Mouse (Mus musculus) CH12.LX (cell line): Measurements from ENCODE around the gene Cdk2. TPM values are rescaled to one million over a fixed set of nuclear protein-coding genes. Genes with fewer than 3 reads are reported as not detected.
A peak's percentile ranks its signal among the peaks of the same experiment; 100 is the strongest.

ENCODE experiments used
- DNase-seq: peaks from one replicate; pipeline ENCODE4 v3.0.0-alpha.2; 2013; ENCODE audit errors: extremely low read depth
- H3K27ac ChIP-seq: 2 replicates; pipeline ENCODE4 v1.5.1; 2012; ENCODE audit warnings: low read depth, mild to moderate bottlenecking, control low read depth, moderate library complexity; ENCODE audit not compliant: insufficient read depth
- H3K27me3 ChIP-seq: replicated peaks from 2 replicates; pipeline ENCODE3; 2012; ENCODE audit warnings: inconsistent platforms
- H3K36me3 ChIP-seq, 2 experiments: replicated peaks in 1 of 2; 2 replicates each; pipeline versions ENCODE3 to v1.6.1; 2012; ENCODE audit warnings: inconsistent platforms in 1 of 2, low read length in 1 of 2, mild to moderate bottlenecking in 1 of 2, mixed read lengths in 1 of 2, moderate library complexity in 1 of 2; ENCODE audit not compliant: control insufficient read depth in 1 of 2, insufficient read depth in 1 of 2
- H3K4me1 ChIP-seq, 2 experiments: 2 replicates each; pipeline ENCODE4 v1.6.1; 2012; ENCODE audit warnings: inconsistent platforms in 1 of 2, moderate library complexity in 1 of 2; ENCODE audit not compliant: insufficient read depth in 2 of 2, control insufficient read depth in 1 of 2
- H3K4me2 ChIP-seq: 2 replicates; pipeline ENCODE4 v1.6.1; 2012; ENCODE audit warnings: low read depth, mild to moderate bottlenecking, control low read depth; ENCODE audit not compliant: poor library complexity, insufficient read depth, severe bottlenecking
- H3K4me3 ChIP-seq, 3 experiments: fragments of 150-350 bp in 1 of 3; sonication (generic) in 1 of 3; replicated peaks in 1 of 3; 2 replicates each; pipeline versions ENCODE3 to v1.5.1; 2011 to 2012; ENCODE audit warnings: low read depth in 2 of 3, low read length in 2 of 3, mild to moderate bottlenecking in 2 of 3, moderate library complexity in 2 of 3, control low read depth in 1 of 3, improper control_type of control experiment in 1 of 3, inconsistent platforms in 1 of 3, mixed read lengths in 1 of 3; ENCODE audit not compliant: poor library complexity in 1 of 3
- H3K79me2 ChIP-seq: replicated peaks from 2 replicates; pipeline ENCODE4 v1.6.1; 2012; ENCODE audit warnings: mild to moderate bottlenecking, moderate library complexity; ENCODE audit not compliant: control insufficient read depth, poor library complexity, insufficient read depth, severe bottlenecking; ENCODE audit errors: extremely low read depth
- H3K9ac ChIP-seq: 2 replicates; pipeline ENCODE4 v1.6.1; 2012; ENCODE audit warnings: low read depth, mild to moderate bottlenecking, control low read depth, moderate library complexity; ENCODE audit not compliant: insufficient read depth
- H3K9me3 ChIP-seq: replicated peaks from 2 replicates; pipeline ENCODE3; 2012; ENCODE audit warnings: low read length, inconsistent platforms, mixed read lengths
- BHLHE40 ChIP-seq: IDR thresholded peaks from 2 replicates; pipeline ENCODE4 v1.6.1; 2011; ENCODE audit warnings: mild to moderate bottlenecking, low read depth, low read length, improper control_type of control experiment
- CHD1 ChIP-seq: IDR thresholded peaks from 2 replicates; pipeline ENCODE4 v1.6.1; 2012; ENCODE audit warnings: low read depth, low read length, improper control_type of control experiment, inconsistent platforms
- CHD2 ChIP-seq: IDR thresholded peaks from 2 replicates; pipeline ENCODE4 v1.6.1; 2011; ENCODE audit warnings: low read length, improper control_type of control experiment
- CTCF ChIP-seq, 2 experiments: IDR thresholded peaks in 1 of 2; conservative IDR thresholded peaks in 1 of 2; 2 replicates each; pipeline ENCODE4 v1.5.1; 2011 to 2012; ENCODE audit warnings: low read depth in 2 of 2, low read length in 2 of 2, improper control_type of control experiment in 1 of 2, inconsistent platforms in 1 of 2, mild to moderate bottlenecking in 1 of 2, moderate library complexity in 1 of 2
- E2F4 ChIP-seq: IDR thresholded peaks from 2 replicates; pipeline ENCODE4 v1.6.1; 2011; ENCODE audit warnings: low read depth, low read length, improper control_type of control experiment; ENCODE audit not compliant: insufficient replicate concordance
- ELF1 ChIP-seq: IDR thresholded peaks from 2 replicates; pipeline ENCODE4 v1.6.1; 2014; ENCODE audit warnings: low read depth, mild to moderate bottlenecking, inconsistent platforms, low read length, improper control_type of control experiment
- EP300 ChIP-seq: IDR thresholded peaks from 2 replicates; pipeline ENCODE4 v1.6.1; 2011; ENCODE audit warnings: low read length, improper control_type of control experiment
- ETS1 ChIP-seq: conservative IDR thresholded peaks from 2 replicates; pipeline ENCODE4 v1.6.1; 2012; ENCODE audit warnings: low read depth, mild to moderate bottlenecking, inconsistent platforms, low read length, improper control_type of control experiment, moderate library complexity
- GABPA ChIP-seq: IDR thresholded peaks from 2 replicates; pipeline ENCODE4 v1.6.1; 2012; ENCODE audit warnings: low read depth, low read length, improper control_type of control experiment, inconsistent platforms; ENCODE audit not compliant: insufficient replicate concordance
- HCFC1 ChIP-seq: IDR thresholded peaks from 2 replicates; pipeline ENCODE4 v1.6.1; 2012; ENCODE audit warnings: low read depth, mild to moderate bottlenecking, inconsistent platforms, low read length, improper control_type of control experiment
- IRF4 ChIP-seq: IDR thresholded peaks from 2 replicates; pipeline ENCODE4 v1.6.1; 2014; ENCODE audit warnings: low read depth, mild to moderate bottlenecking, inconsistent platforms, low read length, improper control_type of control experiment
- JUN ChIP-seq: IDR thresholded peaks from 2 replicates; pipeline ENCODE4 v1.6.1; 2011; ENCODE audit warnings: low read depth, mild to moderate bottlenecking, low read length, improper control_type of control experiment, moderate library complexity; ENCODE audit not compliant: insufficient read depth
- JUND ChIP-seq: conservative IDR thresholded peaks from 2 replicates; pipeline ENCODE4 v1.6.1; 2011; ENCODE audit warnings: low read depth, low read length, improper control_type of control experiment
- KAT2A ChIP-seq: IDR thresholded peaks from 2 replicates; pipeline ENCODE4 v1.6.1; 2012; ENCODE audit warnings: low read length, improper control_type of control experiment, inconsistent platforms; ENCODE audit not compliant: insufficient replicate concordance
- MAFK ChIP-seq: IDR thresholded peaks from 2 replicates; pipeline ENCODE4 v1.6.1; 2011; ENCODE audit warnings: low read length, improper control_type of control experiment; ENCODE audit not compliant: insufficient replicate concordance
- MAX ChIP-seq: IDR thresholded peaks from 2 replicates; pipeline ENCODE4 v1.6.1; 2011; ENCODE audit warnings: low read length, improper control_type of control experiment
- MAZ ChIP-seq: IDR thresholded peaks from 2 replicates; pipeline ENCODE4 v1.6.1; 2012; ENCODE audit warnings: low read depth, mild to moderate bottlenecking, inconsistent platforms, low read length, improper control_type of control experiment, moderate library complexity
- MEF2A ChIP-seq: IDR thresholded peaks from 2 replicates; pipeline ENCODE4 v1.6.1; 2014; ENCODE audit warnings: low read depth, mild to moderate bottlenecking, inconsistent platforms, low read length, improper control_type of control experiment, borderline replicate concordance
- MXI1 ChIP-seq: IDR thresholded peaks from 2 replicates; pipeline ENCODE4 v1.6.1; 2011; ENCODE audit warnings: mild to moderate bottlenecking, low read depth, low read length, improper control_type of control experiment
- NELFE ChIP-seq: IDR thresholded peaks from 2 replicates; pipeline ENCODE4 v1.6.1; 2011; ENCODE audit warnings: low read depth, low read length, improper control_type of control experiment
- NRF1 ChIP-seq: IDR thresholded peaks from 2 replicates; pipeline ENCODE4 v1.6.1; 2014; ENCODE audit warnings: low read depth, mild to moderate bottlenecking, inconsistent platforms, low read length, improper control_type of control experiment, moderate library complexity
- PAX5 ChIP-seq: IDR thresholded peaks from 2 replicates; pipeline ENCODE4 v1.6.1; 2012; ENCODE audit warnings: low read length, inconsistent platforms, mixed read lengths
- POLR2A ChIP-seq: IDR thresholded peaks from 2 replicates; pipeline ENCODE4 v1.6.1; 2011; ENCODE audit warnings: low read depth, mild to moderate bottlenecking, improper control_type of control experiment, low read length
- POLR2AphosphoS2 ChIP-seq: IDR thresholded peaks from 2 replicates; pipeline ENCODE4 v1.6.1; 2011; ENCODE audit warnings: low read depth, low read length, improper control_type of control experiment
- RCOR1 ChIP-seq: conservative IDR thresholded peaks from 2 replicates; pipeline ENCODE4 v1.6.1; 2012; ENCODE audit warnings: low read depth, mild to moderate bottlenecking, inconsistent platforms, low read length, improper control_type of control experiment
- SIN3A ChIP-seq: IDR thresholded peaks from 2 replicates; pipeline ENCODE4 v1.6.1; 2012; ENCODE audit warnings: low read length, improper control_type of control experiment, inconsistent platforms
- SMC3 ChIP-seq: IDR thresholded peaks from 2 replicates; pipeline ENCODE4 v1.6.1; 2011; ENCODE audit warnings: low read depth, low read length, improper control_type of control experiment
- TBP ChIP-seq: conservative IDR thresholded peaks from 2 replicates; pipeline ENCODE4 v1.6.1; 2011; ENCODE audit warnings: low read depth, low read length, improper control_type of control experiment
- TCF12 ChIP-seq: IDR thresholded peaks from 2 replicates; pipeline ENCODE4 v1.6.1; 2014; ENCODE audit warnings: low read depth, mild to moderate bottlenecking, inconsistent platforms, low read length, improper control_type of control experiment
- USF1 ChIP-seq: IDR thresholded peaks from 2 replicates; pipeline ENCODE4 v1.6.1; 2014; ENCODE audit warnings: low read depth, mild to moderate bottlenecking, inconsistent platforms, low read length, improper control_type of control experiment
- USF2 ChIP-seq: conservative IDR thresholded peaks from 2 replicates; pipeline ENCODE4 v1.6.1; 2011; ENCODE audit warnings: low read depth, low read length, improper control_type of control experiment
- ZC3H11A ChIP-seq: IDR thresholded peaks from 2 replicates; pipeline ENCODE4 v1.6.1; 2012; ENCODE audit warnings: low read depth, mild to moderate bottlenecking, inconsistent platforms, low read length, improper control_type of control experiment
- ZKSCAN1 ChIP-seq: IDR thresholded peaks from 2 replicates; pipeline ENCODE4 v1.6.1; 2012; ENCODE audit warnings: low read depth, inconsistent platforms, low read length, improper control_type of control experiment, borderline replicate concordance
- ZMIZ1 ChIP-seq: IDR thresholded peaks from 2 replicates; pipeline ENCODE4 v1.6.1; 2012; ENCODE audit warnings: low read depth, mild to moderate bottlenecking, inconsistent platforms, low read length, improper control_type of control experiment
- ZNF384 ChIP-seq: IDR thresholded peaks from 2 replicates; pipeline ENCODE4 v1.6.1; 2012; ENCODE audit warnings: low read depth, low read length, improper control_type of control experiment, inconsistent platforms
- dilution Hi-C: fragments of 300-500 bp; cut with MboI; formaldehyde crosslinking; loops from 2 replicates; pipeline ENCODE4 v1.14.3; 2020; ENCODE audit warnings: low sequenced_read_pairs; ENCODE audit not compliant: extremely low pct_unique_long_range_greater_than_20kb, extremely low pct_ligation_motif_present
- in situ Hi-C: fragments of 300-500 bp; cut with MboI; formaldehyde crosslinking; loops from 3 replicates; pipeline ENCODE4 v1.14.3; 2019; ENCODE audit warnings: low sequenced_read_pairs, low pct_ligation_motif_present, low pct_unique_long_range_greater_than_20kb, mixed read lengths
- polyA plus RNA-seq: library from polyadenylated mRNA; unstranded; fragments of >175 nt; gene quantifications from 2 replicates; pipeline ENCODE4 v1.2.1, GENCODE M21; 2012; ENCODE audit warnings: low read depth; ENCODE audit not compliant: insufficient read length
- total RNA-seq, 2 experiments: library from RNA; depleted of rRNA; stranded (reverse); fragments of 300-350 nt in 1 of 2; fragments of >200 nt in 1 of 2; gene quantifications; 2 replicates each; pipeline ENCODE4 v1.2.3; 2012 to 2014

The Cdk2 gene
- total and polyA plus RNA-seq, 3 experiments = 38.9 to 89.2 (median 79.3) TPM

DNA sequence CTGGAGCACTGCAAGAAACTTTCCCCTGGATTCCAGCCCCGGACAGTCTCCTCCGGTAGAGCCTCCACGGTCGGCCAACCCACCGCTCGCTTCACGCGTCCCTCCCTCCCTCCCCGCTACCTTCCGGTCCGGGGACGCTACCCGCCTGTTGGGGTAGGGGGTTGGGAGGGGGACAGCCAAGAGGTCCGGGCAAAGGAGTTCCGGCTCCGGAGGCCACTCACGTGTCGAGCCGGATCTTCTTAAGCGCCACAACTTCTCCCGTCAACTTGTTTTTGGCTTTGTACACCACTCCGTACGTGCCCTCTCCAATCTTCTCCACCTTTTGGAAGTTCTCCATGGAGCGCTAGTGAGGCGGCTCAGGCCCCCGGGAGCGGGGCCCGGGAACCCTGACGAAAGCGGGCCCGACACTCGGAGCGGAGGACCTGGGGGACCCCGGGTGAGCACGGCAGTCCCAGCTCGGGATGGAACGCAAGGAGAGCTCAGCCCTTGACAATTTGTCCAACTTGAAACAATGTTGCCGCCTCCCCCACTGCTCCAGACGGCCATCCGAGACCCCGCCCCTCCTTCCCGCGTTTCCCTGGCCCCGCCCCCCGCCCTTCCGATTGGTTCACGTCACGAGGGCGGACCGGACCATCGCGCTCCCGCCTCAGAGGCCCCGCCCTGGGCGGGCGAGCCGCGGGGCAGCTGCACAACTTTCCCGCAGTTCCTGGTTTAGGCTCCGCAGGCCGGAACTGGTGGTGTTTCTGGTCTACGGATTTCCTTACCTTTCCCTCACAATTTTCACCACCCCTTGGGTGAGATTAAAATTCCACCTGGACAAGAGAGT, at the start of gene Cdk2 (continued):
- no peak for TF ChIP-seq CHD1

DNA sequence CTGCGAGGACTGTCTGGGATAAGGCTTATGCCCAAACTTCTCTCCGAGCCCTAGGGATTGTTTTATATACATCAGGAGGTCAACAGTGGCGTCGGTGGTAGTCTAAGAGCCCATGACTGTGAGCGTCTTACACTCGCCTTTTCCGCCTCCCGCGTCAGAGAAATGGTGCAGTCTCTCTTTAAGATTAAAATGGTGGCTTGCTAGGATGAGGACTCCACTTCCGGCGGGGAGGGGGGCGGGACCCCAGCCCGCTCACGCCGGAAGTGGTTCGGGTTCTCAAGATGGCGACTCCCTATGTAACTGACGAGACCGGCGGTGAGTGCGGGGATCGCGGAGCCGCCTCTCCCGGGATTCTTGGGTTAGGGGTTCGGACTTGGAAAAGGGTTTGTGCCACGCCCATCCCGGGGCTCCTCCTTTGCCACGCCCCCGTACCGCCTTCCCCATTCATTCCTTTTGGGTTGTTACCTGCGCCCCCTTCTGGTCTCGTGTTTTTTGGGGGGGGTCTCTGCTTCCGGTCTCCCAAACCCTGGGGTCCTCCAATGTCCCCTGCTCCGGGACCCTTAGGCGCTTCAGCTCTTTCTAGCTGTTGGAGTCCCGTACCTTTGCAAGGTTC, 43.5 kb upstream of the Cdk2 start:
- DNase-seq = peak; percentile 92
- peak overlapping the region; percentile 79 for H3K9ac ChIP-seq
- peak overlapping the region; percentile 92 for H3K27ac ChIP-seq
- peaks cover 1% of the 10 kb centered on the region for H3K27me3 ChIP-seq
- dilution Hi-C loops = no loop called here
- H3K4me3 ChIP-seq = peak overlapping the region; percentile 79 to 96 (median 80)
- peaks cover 8 to 48% of the 10 kb centered on the region in 2 experiments for H3K4me1 ChIP-seq
- peaks cover 49% of the 10 kb centered on the region for H3K79me2 ChIP-seq
- no peaks in the 10 kb centered on the region for H3K9me3 ChIP-seq
- in situ Hi-C loops = no loop called here
- peaks cover 3 to 28% of the 10 kb centered on the region in 2 experiments for H3K36me3 ChIP-seq
- peak overlapping the region; percentile 92 for H3K4me2 ChIP-seq
- TF ChIP-seq CTCF (conservative IDR thresholded peaks at IDR 0.05 in 1 of 2, IDR thresholded peaks at IDR 0.05 in 1 of 2; ENCODE audit: low read depth in 2 of 2, low read length in 2 of 2) = peak in 1 of 2 experiments; percentile 63; a peak in 2 of 4 replicates
- TF ChIP-seq ZNF384 = no peak
- TF ChIP-seq POLR2A = peak; percentile 71; the same call in 1 of the 2 replicates
- TF ChIP-seq SIN3A = peak; percentile 68; the same call in 1 of the 2 replicates
- TF ChIP-seq USF2 = no peak
- TF ChIP-seq MAFK = no peak
- TF ChIP-seq JUN = no peak
- TF ChIP-seq BHLHE40 = no peak
- TF ChIP-seq MXI1 = peak; percentile 9; the same call in 1 of the 2 replicates
- TF ChIP-seq TCF12 = peak; percentile 82
- TF ChIP-seq POLR2AphosphoS2 = no peak
- peak; percentile 80; the same call in 1 of the 2 replicates for TF ChIP-seq KAT2A
- TF ChIP-seq HCFC1 = peak; percentile 85
- peak; percentile 65; the same call in 1 of the 2 replicates for TF ChIP-seq TBP
- no peak for TF ChIP-seq PAX5
- no peak for TF ChIP-seq ZMIZ1
- no peak for TF ChIP-seq GABPA
- 0 out of 2 replicates have a peak, but pooled peaks have one; percentile 24 for TF ChIP-seq MEF2A
- peak; percentile 44; the same call in 1 of the 2 replicates for TF ChIP-seq MAX
- TF ChIP-seq JUND = no peak
- TF ChIP-seq MAZ = 0 out of 2 replicates have a peak, but pooled peaks have one; percentile 53
- TF ChIP-seq NELFE = peak; percentile 77
- TF ChIP-seq CHD1 = no peak
- TF ChIP-seq ZC3H11A = no peak
- TF ChIP-seq CHD2 = peak; percentile 33; the same call in 1 of the 2 replicates
- TF ChIP-seq ETS1 = no peak
- TF ChIP-seq USF1 = no peak
- no peak; the same call in 1 of the 2 replicates for TF ChIP-seq IRF4
- TF ChIP-seq NRF1 = peak; percentile 63
- no peak; the same call in 1 of the 2 replicates for TF ChIP-seq SMC3
- peak; percentile 82 for TF ChIP-seq ELF1
- no peak for TF ChIP-seq ZKSCAN1
- no peak for TF ChIP-seq EP300
- no peak for TF ChIP-seq E2F4
- no peak for TF ChIP-seq RCOR1
